Mouse (Mus musculus) spleen, postnatal 10 days (tissue): Measurements from ENCODE around the gene Vmn1r103.
"Not testable (repeated sequence)": the region's sequence is repeated elsewhere in the genome, so short reads cannot be mapped to it uniquely, and the experiment has no call there.

Experiments used
- DNase-seq, 2 experiments: peaks; one replicate each; pipeline ENCODE4 v3.0.0; 2021 to 2022; ENCODE audit warnings: low spot score in 2 of 2

Gene Vmn1r103

GRCm38 (mm10) chr7:20510434-20510833 lies at the start of gene Vmn1r103:
TSS of gene Vmn1r103 (minus strand) at chr7:20510534.
- not testable (repeated sequence) for DNase-seq

DNA sequence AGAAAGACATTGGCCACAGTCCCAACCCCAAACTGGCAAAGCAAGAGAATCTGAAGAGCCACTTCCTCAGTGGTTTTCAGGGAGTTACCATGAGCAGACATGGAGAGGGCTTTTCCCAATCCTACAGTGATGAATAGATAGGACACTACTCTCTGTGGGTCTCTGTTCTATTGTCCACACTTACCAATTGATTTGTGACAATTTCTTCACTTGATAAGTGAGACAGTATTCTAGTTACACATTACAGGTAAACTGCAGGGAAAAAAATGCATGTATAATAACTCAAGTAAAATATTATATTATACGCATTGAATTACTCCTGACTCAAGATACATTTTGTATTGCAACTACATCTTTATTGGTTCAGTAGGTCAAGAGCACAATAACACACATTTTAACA lies 35.3 kb upstream of the Vmn1r103 start, which contains the start of gene Gm5726:
Gene Gm5726 (minus strand): TSS at position 101 of the 400 bp plus-strand sequence.
- not testable (repeated sequence) for DNase-seq

DNA sequence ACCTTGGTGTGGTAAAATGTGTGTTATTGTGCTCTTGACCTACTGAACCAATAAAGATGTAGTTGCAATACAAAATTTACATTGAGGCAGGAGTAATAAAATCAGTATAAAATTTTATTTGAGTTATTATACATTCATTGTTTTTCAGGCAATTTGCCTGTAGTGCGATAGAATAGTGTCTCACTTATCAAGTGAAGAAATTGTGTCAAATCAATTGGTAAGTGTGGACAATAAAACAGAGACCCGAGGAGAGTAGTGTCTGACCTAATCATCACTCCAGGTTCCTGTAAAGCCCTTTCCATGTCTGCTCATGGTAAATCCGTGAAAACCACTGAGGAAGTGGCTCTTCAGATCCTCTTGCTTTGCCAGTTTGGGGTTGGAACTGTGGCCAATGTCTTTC lies 23.2 kb upstream of the Vmn1r103 start, which contains the start of gene Vmn1r104:
Gene Vmn1r104 (plus strand): TSS at position 301 of the 400 bp plus-strand sequence.
- not testable (repeated sequence) for DNase-seq

DNA sequence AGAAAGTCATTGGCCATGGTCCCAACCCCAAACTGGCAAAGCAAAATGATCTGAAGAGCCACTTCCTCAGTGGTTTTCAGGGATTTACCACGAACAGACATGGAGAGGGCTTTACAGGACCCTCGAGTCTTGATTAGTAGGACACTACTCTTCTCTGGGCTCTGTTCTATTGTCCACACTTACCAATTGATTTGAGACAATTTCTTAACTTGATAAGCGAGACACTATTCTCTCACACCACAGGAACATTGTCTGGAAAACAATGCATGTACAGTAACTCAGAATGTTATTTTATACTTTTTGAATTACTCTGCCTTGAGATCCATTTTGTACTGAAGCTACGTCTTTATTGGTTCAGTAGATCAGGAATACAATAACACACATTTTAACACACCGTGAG lies 35.5 kb downstream of the Vmn1r103 start, which contains the start of gene Gm10670:
Gene Gm10670 (minus strand): TSS at position 101 of the 400 bp plus-strand sequence.
- not testable (repeated sequence) for DNase-seq
